Mouse (Mus musculus) ES-E14 (cell line): ENCODE measurements at regions not wholly inside any gene's neighbourhood (a gene's known extent, or its start where the extent isn't known, plus 50 kb on each side); places are given as distances from the start of the nearest gene placed in this dataset.

ENCODE experiments used
- DNase-seq: peaks from one replicate; pipeline ENCODE4 v3.0.0-alpha.2; 2013; ENCODE audit warnings: low read depth, low spot score
- H3K27ac ChIP-seq: 2 replicates; pipeline ENCODE4 v1.5.1; 2012; ENCODE audit warnings: low read depth, mild to moderate bottlenecking, low read length, moderate library complexity, mixed read lengths; ENCODE audit not compliant: poor library complexity, insufficient read depth, severe bottlenecking
- H3K36me3 ChIP-seq: 2 replicates; pipeline ENCODE4 v1.6.1; 2012; ENCODE audit warnings: mild to moderate bottlenecking, low read length, moderate library complexity, mixed read lengths; ENCODE audit not compliant: control insufficient read depth, poor library complexity, insufficient read depth, severe bottlenecking
- H3K4me1 ChIP-seq, 2 experiments: fragments of 150-350 bp in 1 of 2; sonication (generic) in 1 of 2; 2 replicates each; pipeline ENCODE4 v1.6.1; 2012; ENCODE audit warnings: low read length in 2 of 2, mild to moderate bottlenecking in 1 of 2, mixed read lengths in 1 of 2; ENCODE audit not compliant: control insufficient read depth in 2 of 2, insufficient read depth in 2 of 2, poor library complexity in 1 of 2
- H3K4me3 ChIP-seq, 2 experiments: fragments of 150-350 bp in 1 of 2; sonication (generic) in 1 of 2; 2 replicates each; pipeline ENCODE4 v1.5.1; 2012; ENCODE audit warnings: low read length in 2 of 2, low read depth in 1 of 2, mild to moderate bottlenecking in 1 of 2, mixed read lengths in 1 of 2; ENCODE audit not compliant: insufficient read depth in 1 of 2, poor library complexity in 1 of 2, severe bottlenecking in 1 of 2
- H3K9ac ChIP-seq: 2 replicates; pipeline ENCODE4 v1.6.1; 2012; ENCODE audit warnings: low read depth, mild to moderate bottlenecking, low read length, mixed read lengths; ENCODE audit not compliant: poor library complexity, insufficient read depth, severe bottlenecking
- H3K9me3 ChIP-seq: fragments of 150-350 bp; sonication (generic); 2 replicates; pipeline ENCODE4 v1.6.1; 2012; ENCODE audit warnings: low read depth, mild to moderate bottlenecking, low read length; ENCODE audit not compliant: control insufficient read depth, insufficient read depth
- CHD2 ChIP-seq: IDR thresholded peaks from 2 replicates; pipeline ENCODE4 v1.6.1; 2014; ENCODE audit warnings: mild to moderate bottlenecking, low read depth, low read length, inconsistent platforms
- HCFC1 ChIP-seq: IDR thresholded peaks from 2 replicates; pipeline ENCODE4 v1.6.1; 2012; ENCODE audit warnings: low read length, inconsistent platforms, borderline replicate concordance; ENCODE audit not compliant: insufficient read depth
- MAFK ChIP-seq: IDR thresholded peaks from 2 replicates; pipeline ENCODE4 v1.6.1; 2014; ENCODE audit warnings: mild to moderate bottlenecking, low read depth, low read length, inconsistent platforms; ENCODE audit not compliant: insufficient read depth
- ZC3H11A ChIP-seq: IDR thresholded peaks from 2 replicates; pipeline ENCODE4 v1.6.1; 2012; ENCODE audit warnings: low read depth, mild to moderate bottlenecking, inconsistent platforms, low read length, borderline replicate concordance
- ZNF384 ChIP-seq: IDR thresholded peaks from 2 replicates; pipeline ENCODE4 v1.6.1; 2012; ENCODE audit warnings: low read depth, low read length, inconsistent platforms
- in situ Hi-C, 2 experiments: fragments of 600-800 bp; cut with MboI; formaldehyde crosslinking; loops; one replicate each; pipeline ENCODE4 v1.15.1; 2025; ENCODE audit warnings: low sequenced_read_pairs in 2 of 2, inconsistent platforms in 1 of 2; ENCODE audit not compliant: unreplicated experiment in 2 of 2

GRCm38 (mm10) chr1:129219098-129219497 lies 54.0 kb upstream of the Thsd7b start:
- in situ Hi-C loops: no loop called here
- Histone ChIP-seq H3K27ac (no peak overlapping the region), H3K9ac (no peak overlapping the region), H3K4me1 (no peaks in the 10 kb centered on the region), H3K36me3 (no peaks in the 10 kb centered on the region), H3K9me3 (no peaks in the 10 kb centered on the region), H3K4me3 (no peak overlapping the region)
- DNase-seq: no peak
- TF ChIP-seq MAFK: peak; percentile 80
- TF ChIP-seq ZC3H11A: no peak
- no peak for TF ChIP-seq ZNF384
- TF ChIP-seq CHD2: no peak

DNA sequence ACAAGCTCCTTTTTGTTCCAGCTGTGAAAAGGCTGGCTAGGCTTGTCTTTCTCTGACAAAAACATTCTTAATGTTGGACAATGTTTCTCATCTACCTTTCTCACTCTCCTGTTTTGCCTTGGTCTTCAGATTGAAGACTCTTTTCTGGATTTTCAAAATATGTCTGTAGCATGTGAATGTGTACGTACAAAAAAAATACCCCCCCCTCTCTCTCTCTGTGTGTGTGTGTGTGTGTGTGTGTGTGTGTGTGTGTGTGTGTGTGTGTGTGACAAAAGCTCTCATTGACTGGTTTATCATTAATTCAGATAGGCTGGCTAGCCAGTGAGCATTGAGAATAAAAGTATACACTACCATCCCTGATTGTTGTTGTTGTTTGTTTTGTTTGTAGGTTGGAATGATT lies 64.3 kb upstream of the Thsd7b start:
- no peaks in the 10 kb centered on the region for H3K9me3 ChIP-seq
- H3K9ac ChIP-seq: no peak overlapping the region
- in situ Hi-C loops: no loop called here
- DNase-seq: no peak
- H3K36me3 ChIP-seq: no peaks in the 10 kb centered on the region
- H3K4me1 ChIP-seq: no peaks in the 10 kb centered on the region
- H3K27ac ChIP-seq: no peak overlapping the region
- TF ChIP-seq MAFK: no peak
- no peak for TF ChIP-seq ZC3H11A
- TF ChIP-seq HCFC1: no peak
- no peak for TF ChIP-seq CHD2
- no peak for TF ChIP-seq ZNF384
- H3K4me3 ChIP-seq: no peak overlapping the region

GRCm38 (mm10) chr1:129208406-129208805 lies 64.7 kb upstream of the Thsd7b start:
- in situ Hi-C loops: no loop called here

DNA sequence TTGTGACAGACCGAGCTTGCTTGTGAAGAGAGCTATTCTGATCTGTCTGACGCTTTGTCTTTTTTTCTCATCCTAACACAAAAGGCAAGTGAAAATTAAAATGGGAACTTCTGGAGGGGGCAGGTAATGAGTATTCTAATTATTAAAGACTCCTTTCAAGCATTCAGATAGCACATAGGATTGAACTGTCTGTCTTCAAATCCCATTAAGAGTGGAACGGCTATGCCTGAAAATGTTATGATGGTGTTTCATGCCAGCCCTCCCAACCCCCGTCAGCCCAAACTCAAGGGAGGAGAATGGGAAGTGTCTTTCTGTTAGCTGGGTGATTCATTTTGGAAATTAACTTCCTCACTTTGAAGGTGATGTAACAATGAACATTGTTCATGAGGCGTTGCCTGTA lies 65.4 kb upstream of the Thsd7b start:
- H3K9me3 ChIP-seq: no peaks in the 10 kb centered on the region
- no peak overlapping the region for H3K9ac ChIP-seq
- no peaks in the 10 kb centered on the region for H3K4me1 ChIP-seq
- H3K27ac ChIP-seq: no peak overlapping the region
- TF ChIP-seq MAFK (no peak), CHD2 (no peak)
- H3K36me3 ChIP-seq: no peaks in the 10 kb centered on the region
- in situ Hi-C loops: no loop called here
- no peak overlapping the region for H3K4me3 ChIP-seq
- DNase-seq: no peak

More at GRCm38 (mm10) chr1:129208406-129208805, 64.7 kb upstream of the Thsd7b start:
- no peak for TF ChIP-seq HCFC1
- TF ChIP-seq CHD2: no peak
- no peak for TF ChIP-seq ZC3H11A
- TF ChIP-seq ZNF384: no peak
- no peak for TF ChIP-seq MAFK
- H3K36me3 ChIP-seq: no peaks in the 10 kb centered on the region
- no peaks in the 10 kb centered on the region for H3K9me3 ChIP-seq
- no peak for DNase-seq
- no peaks in the 10 kb centered on the region for H3K4me1 ChIP-seq
- H3K4me3 ChIP-seq: no peak overlapping the region
- H3K9ac ChIP-seq: no peak overlapping the region
- no peak overlapping the region for H3K27ac ChIP-seq

DNA sequence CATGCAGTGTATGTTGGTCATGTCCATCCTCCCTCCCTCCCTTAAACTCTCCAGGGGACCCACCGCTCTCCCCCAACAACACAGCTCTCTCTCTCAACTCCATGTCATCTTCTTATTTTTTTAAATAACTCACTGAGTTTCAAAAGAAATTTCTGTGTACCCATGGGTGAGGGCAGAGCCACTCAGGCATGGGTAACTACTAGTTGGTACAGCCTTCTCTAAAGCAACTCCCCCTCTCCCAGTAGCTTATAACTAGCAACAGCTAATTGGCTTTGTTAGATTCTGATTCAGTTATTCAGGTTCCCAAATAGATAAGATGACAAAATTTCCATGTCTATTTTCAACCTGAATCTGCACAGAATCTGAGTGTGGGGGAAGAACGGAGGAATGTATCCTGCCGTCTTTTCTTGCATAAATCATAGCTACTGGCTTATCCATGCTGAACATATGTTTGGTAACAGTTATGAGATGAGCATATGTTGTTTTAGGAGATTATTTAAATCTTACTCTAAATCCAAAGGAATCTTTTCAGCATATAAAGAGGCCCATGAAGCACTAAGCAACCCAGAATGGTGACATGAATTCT lies 92.8 kb upstream of the Thsd7b start:
- Histone ChIP-seq H3K4me1 (no peaks in the 10 kb centered on the region), H3K4me3 (no peak overlapping the region), H3K9ac (no peak overlapping the region), H3K9me3 (no peaks in the 10 kb centered on the region), H3K27ac (no peak overlapping the region), H3K36me3 (no peaks in the 10 kb centered on the region)
- in situ Hi-C loops: no loop called here
- DNase-seq: no peak
- TF ChIP-seq CHD2 (no peak), ZNF384 (no peak), ZC3H11A (no peak), MAFK (no peak), HCFC1 (no peak)
